Mouse (Mus musculus) lung, postnatal 4 days (tissue): ENCODE measurements around the gene Naxe.

Experiments used
- DNase-seq, 2 experiments: peaks; one replicate each; pipeline ENCODE4 v3.0.0; 2021

Naxe gene

DNA sequence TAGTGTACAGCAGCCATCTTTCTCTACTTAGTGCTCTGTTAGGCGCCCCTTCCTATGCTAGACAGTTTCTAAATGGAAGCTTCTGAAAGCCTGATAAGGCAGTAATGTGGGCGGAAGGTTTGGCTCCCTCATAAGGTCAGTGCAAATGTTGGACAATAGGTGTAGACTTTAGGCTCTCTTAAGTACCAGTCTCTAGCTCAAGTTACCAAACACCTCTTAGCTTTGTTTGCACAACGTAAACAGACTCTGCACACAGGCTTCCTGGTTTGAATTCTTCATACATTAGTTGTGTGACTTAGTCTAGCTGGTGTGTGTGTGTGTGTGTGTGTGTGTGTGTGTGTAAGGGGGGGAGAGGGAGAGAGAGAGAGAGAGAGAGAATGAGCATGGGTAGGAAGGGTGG lies 8.8 kb downstream of the Naxe start:
- DNase-seq, result peak in 1 of 2 experiments; percentile 33

DNA sequence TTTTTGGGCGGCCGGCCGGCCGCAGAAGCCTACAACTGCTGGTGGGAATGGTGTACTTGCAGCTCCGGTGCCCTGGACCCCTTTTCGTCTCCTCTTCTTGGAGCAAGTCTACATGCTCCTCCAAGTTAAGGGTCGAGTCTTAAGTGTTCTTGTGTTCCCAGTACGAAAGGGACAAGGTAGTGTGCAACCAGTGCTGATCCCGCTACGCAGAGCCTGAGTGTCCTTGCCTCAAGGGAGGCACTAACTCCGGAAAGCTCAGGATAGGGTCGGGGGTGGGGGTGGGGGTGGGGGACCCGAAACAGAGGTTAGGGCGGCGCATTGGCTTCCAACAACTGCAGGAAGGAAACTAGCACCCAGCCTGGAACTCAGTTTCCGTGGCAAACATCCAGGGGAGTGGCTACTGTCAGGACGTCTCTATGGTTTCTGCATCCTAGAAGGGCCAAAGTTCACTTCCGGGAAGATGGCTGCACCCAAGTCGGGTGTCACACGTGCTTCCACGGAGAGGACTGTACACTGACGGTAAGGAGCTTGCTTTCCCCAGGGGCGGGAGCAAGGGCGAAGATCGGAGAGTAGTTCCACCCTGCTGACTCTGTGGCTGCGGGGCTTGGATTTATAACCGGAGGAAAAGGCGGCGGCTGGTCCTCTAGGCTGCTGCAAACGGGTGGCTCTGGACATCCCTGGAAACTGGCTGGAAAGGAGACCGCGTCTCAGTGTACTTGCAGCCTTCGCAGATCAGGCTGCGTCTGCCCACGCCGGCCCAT lies 15.5 kb downstream of the Naxe start, which contains the start of gene Gpatch4:
Gpatch4 (plus strand) TSS at position 448 of the 761 bp plus-strand sequence.
- DNase-seq, result peak; percentile 84 to 88

DNA sequence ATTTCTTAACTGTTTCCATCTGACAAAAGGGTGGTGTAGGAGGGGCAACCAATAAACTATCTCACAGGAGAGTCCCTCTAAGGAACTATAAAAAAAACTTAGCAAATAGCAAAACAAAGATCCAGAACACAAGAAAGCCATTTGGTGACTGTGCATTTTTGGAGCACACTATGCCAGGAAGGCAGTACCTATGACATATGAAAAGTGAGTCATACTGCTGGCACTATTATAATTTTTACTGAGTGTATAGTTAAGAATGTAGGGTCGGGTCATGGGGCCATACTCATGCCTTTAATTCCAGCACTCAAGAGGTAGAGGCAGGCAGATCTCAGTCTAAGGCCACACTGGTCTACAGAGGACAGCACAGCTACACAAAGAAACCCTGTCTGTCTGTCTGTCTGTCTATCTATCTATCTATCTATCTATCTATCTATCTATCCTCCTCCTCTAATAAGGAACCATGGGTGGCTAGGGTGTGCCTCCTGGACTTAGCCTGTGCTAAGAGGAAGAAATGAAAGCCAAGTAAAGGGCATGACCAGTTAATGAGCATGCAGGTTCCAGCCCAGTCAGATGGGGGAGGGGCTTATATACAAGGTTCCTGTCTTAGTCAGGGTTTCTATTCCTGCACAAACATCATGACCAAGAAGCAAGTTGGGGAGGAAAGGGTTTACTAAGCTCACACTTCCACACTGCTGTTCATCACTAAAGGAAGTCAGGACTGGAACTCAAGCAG lies 22.6 kb downstream of the Naxe start:
- DNase-seq, result no peak

GRCm38 (mm10) chr3:88033506-88033905 lies 24.8 kb downstream of the Naxe start:
- peak; percentile 24 to 65 for DNase-seq

- DNase-seq, result peak; percentile 65 to 80
These were observed 27.5 kb downstream of the Naxe start for GRCm38 (mm10) chr3:88030608-88031395.

DNA sequence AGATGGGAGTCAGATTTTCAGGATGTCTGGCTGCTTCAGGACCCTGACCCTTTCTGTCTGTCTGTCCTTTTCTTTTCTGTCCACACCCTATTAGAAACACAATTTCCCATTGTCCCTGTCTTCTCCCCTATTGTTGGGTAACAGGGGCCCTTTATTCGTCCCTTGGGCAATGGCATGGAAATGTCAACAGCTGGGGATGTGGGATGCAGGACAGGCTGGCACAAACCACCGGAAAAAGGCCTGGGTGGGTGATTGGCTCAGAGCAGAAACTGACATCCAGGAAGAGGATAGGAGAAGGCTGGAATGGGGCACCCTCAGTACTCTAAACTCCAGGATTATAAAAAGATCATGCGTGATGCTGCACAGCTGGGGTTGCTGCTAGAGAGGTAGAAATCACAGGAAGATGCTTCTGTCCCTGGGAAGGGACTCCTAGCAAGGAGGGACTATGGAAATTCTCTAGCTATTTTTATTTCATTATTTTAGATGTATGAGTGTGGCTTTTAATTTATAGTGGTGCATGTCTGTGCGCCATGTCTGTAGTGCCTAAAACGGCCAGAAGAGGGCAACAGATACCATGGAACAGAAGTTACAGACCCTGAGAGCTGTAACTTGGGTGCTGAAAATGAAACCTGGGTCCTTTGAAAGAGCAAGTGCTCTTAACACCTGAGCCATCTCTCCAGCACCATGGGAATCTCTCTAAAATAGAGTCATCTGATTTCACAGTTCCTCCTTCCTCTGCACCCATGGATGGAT lies 30.7 kb downstream of the Naxe start, which contains the start of gene Hapln2:
Hapln2 (minus strand) TSS at position 150 of the 753 bp plus-strand sequence.
- DNase-seq, result no peak

GRCm38 (mm10) chr3:88026823-88027222 lies 31.5 kb downstream of the Naxe start:
- no peak for DNase-seq

DNA sequence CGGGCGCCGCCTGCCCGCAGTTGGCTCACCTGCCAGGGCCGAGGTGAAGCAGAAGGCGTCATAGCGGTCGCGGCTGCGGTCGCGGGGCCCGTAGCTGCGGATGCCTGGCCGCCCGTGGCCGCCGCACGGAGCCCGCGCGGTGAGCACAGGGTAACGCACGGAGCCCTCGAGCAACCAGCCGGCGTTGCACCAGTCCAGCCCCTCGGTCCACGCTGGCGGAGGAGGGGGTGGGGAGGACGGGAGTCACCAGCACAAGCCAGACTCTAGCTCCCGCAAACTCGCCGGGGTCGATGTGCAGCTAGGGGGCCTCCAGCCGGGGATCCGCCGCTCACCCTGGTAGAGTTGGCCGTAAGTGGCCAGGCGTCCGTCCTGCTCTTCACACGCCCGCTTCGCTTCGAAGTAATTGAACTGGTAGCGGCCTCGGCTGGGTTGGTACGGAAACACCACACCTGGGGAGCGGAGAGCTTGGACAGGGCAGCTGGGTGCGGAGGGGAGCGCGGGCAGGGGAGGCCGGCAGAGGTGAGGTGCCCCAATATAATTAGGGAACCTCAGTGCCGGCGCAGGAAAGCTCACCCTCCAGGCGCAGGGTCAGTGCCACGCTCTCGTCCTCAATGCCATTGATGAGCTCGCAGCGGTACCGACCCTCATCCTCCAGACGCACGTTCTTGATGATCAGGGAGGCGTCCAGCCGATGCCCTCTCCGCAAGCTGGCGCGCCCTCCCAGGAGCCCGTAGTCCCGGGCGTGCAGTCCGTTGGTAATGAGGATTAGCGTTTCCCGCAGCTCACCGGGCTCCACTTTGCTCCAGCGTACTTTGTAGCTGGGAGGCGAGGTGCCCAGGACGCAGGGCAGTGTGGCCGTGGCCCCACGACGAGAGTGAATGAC lies 34.9 kb downstream of the Naxe start:
- no peak for DNase-seq

DNA sequence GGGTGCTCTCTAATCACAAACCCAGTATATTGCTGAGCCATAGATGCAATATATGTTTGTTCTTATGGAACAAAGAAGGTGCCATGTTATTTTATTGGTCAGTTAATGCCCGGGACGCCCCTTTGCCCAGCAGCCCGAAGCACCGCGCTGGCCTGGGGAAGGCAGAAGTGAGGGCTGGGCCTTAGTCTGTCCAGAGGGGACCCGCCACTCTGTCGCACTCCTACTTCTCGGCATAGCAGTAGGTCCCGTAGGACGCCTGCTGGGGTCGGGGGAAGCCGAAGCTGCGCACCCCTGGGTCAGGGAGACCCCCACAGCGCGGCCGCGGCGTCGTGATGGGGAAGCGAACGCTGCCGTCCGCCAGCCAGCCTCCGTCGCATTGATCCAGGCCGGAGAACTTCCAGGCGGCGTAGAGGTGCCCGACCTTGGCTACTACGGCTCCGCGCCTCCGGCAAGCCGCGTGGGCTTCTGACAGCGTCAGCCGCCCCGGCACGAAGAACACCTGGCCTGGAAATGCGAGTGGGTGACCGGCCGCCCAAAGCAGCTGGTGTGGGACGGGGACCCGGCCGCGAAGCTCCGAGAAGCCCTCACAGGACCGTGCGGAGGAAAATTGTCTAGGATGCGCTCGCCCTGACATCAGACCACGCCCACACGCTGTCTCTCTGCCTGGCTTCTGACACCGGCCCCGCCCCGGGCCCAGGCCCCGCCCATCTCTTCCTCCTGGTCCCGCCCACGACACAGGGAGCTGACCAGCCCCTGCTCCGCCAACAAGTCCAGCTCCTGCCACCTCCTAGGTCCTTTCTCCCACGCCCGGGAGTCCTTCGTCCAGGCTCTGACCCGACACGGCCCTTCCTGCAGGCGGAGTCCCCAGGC lies 35.7 kb downstream of the Naxe start:
- DNase-seq, result peak; percentile 92 to 93

GRCm38 (mm10) chr3:88010634-88011265 lies 47.5 kb downstream of the Naxe start:
- DNase-seq, result peak in 1 of 2 experiments; percentile 53
